Mouse (Mus musculus): Measurements from ENCODE around the gene Gm17657. TPM values are rescaled to one million over a fixed set of nuclear protein-coding genes. Genes with fewer than 3 reads are reported as not detected.

The Gm17657 gene
- total and polyA plus RNA-seq, 3 experiments: 0.20 to 0.21 TPM; not detected in 1

DNA sequence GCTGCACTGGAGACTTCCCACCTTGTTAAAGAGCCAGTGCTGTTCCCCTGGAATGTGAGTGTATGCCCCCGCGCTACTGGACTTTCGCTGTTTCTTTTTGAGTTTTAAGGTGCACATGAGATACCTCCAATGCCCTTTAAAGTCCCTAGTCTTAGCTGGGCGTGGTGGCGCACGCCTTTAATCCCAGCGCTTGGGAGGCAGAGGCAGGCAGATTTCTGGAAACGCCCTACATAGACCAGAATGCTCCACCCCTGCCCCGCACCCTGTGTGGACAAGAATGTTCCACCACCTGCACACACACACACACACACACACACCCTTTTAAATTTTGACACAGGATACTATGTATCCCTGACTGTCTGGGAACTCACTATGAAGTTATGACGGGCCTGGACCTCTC lies 76.0 kb downstream of the Gm17657 start (continued):
- no peak for TF ChIP-seq CHD2 (IDR thresholded peaks at IDR 0.05; ENCODE audit: low read length)
- TF ChIP-seq ETS1 (conservative IDR thresholded peaks at IDR 0.05; ENCODE audit: low read depth, low read length): no peak
- no peak for TF ChIP-seq POLR2A (IDR thresholded peaks at IDR 0.05; ENCODE audit: low read depth, low read length)
- no peak for TF ChIP-seq USF2 (conservative IDR thresholded peaks at IDR 0.05; ENCODE audit: low read depth, low read length)

Other genes starting within 250 kb of the Gm17657 start
- gene Pi16, start 232.0 kb downstream of the Gm17657 start, total RNA-seq (2012; rRNA removed): 0.13 TPM in 1 of 2 replicates, not detected in the other
- not detected in 2 replicates for gene Pi16, start 232.0 kb downstream of the Gm17657 start, total RNA-seq (2014; rRNA removed)
- not detected in 2 replicates for gene Pi16, start 232.0 kb downstream of the Gm17657 start, polyA plus RNA-seq (2012; ENCODE audit: insufficient read length, low read depth)
- gene Mtch1, start 201.7 kb downstream of the Gm17657 start, total RNA-seq (2012; rRNA removed): 139 and 143 TPM in 2 replicates
- gene Mtch1, start 201.7 kb downstream of the Gm17657 start, total RNA-seq (2014; rRNA removed): 56.8 and 66.1 TPM in 2 replicates
- 102 and 110 TPM in 2 replicates for gene Mtch1, start 201.7 kb downstream of the Gm17657 start, polyA plus RNA-seq (2012; ENCODE audit: insufficient read length, low read depth)
- 48.3 and 67.6 TPM in 2 replicates for gene Fgd2, start 188.7 kb downstream of the Gm17657 start, total RNA-seq (2012; rRNA removed)
- 41.7 and 41.9 TPM in 2 replicates for gene Fgd2, start 188.7 kb downstream of the Gm17657 start, total RNA-seq (2014; rRNA removed)
- 49.2 and 54.4 TPM in 2 replicates for gene Fgd2, start 188.7 kb downstream of the Gm17657 start, polyA plus RNA-seq (2012; ENCODE audit: insufficient read length, low read depth)
- 141 and 178 TPM in 2 replicates for gene Pim1, start 58.9 kb downstream of the Gm17657 start, total RNA-seq (2012; rRNA removed)
- gene Pim1, start 58.9 kb downstream of the Gm17657 start, total RNA-seq (2014; rRNA removed): 72.7 and 75.8 TPM in 2 replicates
- 121 and 133 TPM in 2 replicates for gene Pim1, start 58.9 kb downstream of the Gm17657 start, polyA plus RNA-seq (2012; ENCODE audit: insufficient read length, low read depth)
- gene Tbc1d22b, start 147 bp upstream of the Gm17657 start, total RNA-seq (2012; rRNA removed): 6.6 and 7.3 TPM in 2 replicates
- gene Tbc1d22b, start 147 bp upstream of the Gm17657 start, total RNA-seq (2014; rRNA removed): 3.1 and 3.8 TPM in 2 replicates
- gene Tbc1d22b, start 147 bp upstream of the Gm17657 start, polyA plus RNA-seq (2012; ENCODE audit: insufficient read length, low read depth): 13.4 and 17.3 TPM in 2 replicates
- gene Tmem217, start 2.7 kb upstream of the Gm17657 start, total RNA-seq (2012; rRNA removed): 0.76 and 0.97 TPM in 2 replicates
- not detected in 2 replicates for gene Tmem217, start 2.7 kb upstream of the Gm17657 start, total RNA-seq (2014; rRNA removed)
- gene Tmem217, start 2.7 kb upstream of the Gm17657 start, polyA plus RNA-seq (2012; ENCODE audit: insufficient read length, low read depth): 0.26 TPM in 1 of 2 replicates, not detected in the other
- gene Rnf8, start 65.2 kb upstream of the Gm17657 start, total RNA-seq (2012; rRNA removed): 33.7 and 35.4 TPM in 2 replicates
- 29.9 and 30.9 TPM in 2 replicates for gene Rnf8, start 65.2 kb upstream of the Gm17657 start, total RNA-seq (2014; rRNA removed)
- gene Rnf8, start 65.2 kb upstream of the Gm17657 start, polyA plus RNA-seq (2012; ENCODE audit: insufficient read length, low read depth): 38.8 and 41.2 TPM in 2 replicates
- 4.2 TPM in 2 replicates for gene Gm28043, start 65.2 kb upstream of the Gm17657 start, total RNA-seq (2012; rRNA removed)
- 3.6 and 4.1 TPM in 2 replicates for gene Gm28043, start 65.2 kb upstream of the Gm17657 start, total RNA-seq (2014; rRNA removed)
- 3.5 and 3.7 TPM in 2 replicates for gene Gm28043, start 65.2 kb upstream of the Gm17657 start, polyA plus RNA-seq (2012; ENCODE audit: insufficient read length, low read depth)
- gene Cmtr1, start 111.0 kb upstream of the Gm17657 start, total RNA-seq (2012; rRNA removed): 88.8 and 95.3 TPM in 2 replicates
- gene Cmtr1, start 111.0 kb upstream of the Gm17657 start, total RNA-seq (2014; rRNA removed): 96.9 and 105 TPM in 2 replicates
- gene Cmtr1, start 111.0 kb upstream of the Gm17657 start, polyA plus RNA-seq (2012; ENCODE audit: insufficient read length, low read depth): 135 and 152 TPM in 2 replicates
- 18.7 and 23.5 TPM in 2 replicates for gene Ccdc167, start 167.4 kb upstream of the Gm17657 start, total RNA-seq (2012; rRNA removed)
- 8.8 and 9.1 TPM in 2 replicates for gene Ccdc167, start 167.4 kb upstream of the Gm17657 start, total RNA-seq (2014; rRNA removed)
- gene Ccdc167, start 167.4 kb upstream of the Gm17657 start, polyA plus RNA-seq (2012; ENCODE audit: insufficient read length, low read depth): 12.0 and 15.4 TPM in 2 replicates

All from CH12.LX (cell line).